Mouse (Mus musculus): Measurements from ENCODE around the gene Btbd8. TPM values are rescaled to one million over a fixed set of nuclear protein-coding genes. Genes with fewer than 3 reads are reported as not detected.

Gene Btbd8
- polyA plus RNA-seq, 1 experiment from 2014 or later: 3.8 TPM

DNA sequence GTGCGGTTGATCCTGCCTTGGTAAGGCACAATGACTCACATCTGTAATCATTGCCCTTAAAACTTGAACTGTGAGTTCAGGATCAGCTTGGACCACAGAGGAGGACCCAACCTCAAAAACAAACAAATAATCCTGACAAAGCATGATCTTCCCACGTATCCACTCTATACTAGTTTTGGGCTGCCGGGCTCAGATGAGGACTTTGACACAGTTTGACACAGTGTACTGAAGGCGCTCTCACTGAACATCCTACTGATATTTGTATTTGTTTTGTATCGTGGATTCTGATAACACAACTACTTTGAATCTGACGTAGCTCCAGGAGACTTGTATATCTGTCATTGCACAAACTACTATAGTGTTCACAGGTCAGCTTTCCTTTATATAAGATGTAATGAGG, 83.6 kb downstream of the Btbd8 start:
- ATAC-seq (ENCODE audit: insufficient read depth, low FRiP score): no peak
- WGBS: 75% methylated on average over 6 of the region's 6 CpGs
- Histone ChIP-seq H3K27ac (ENCODE audit: low read length) (no peak overlapping the region), H3K36me3 (ENCODE audit: control insufficient read depth, insufficient read depth, low read length) (no peaks in the 10 kb centered on the region), H3K4me3 (replicated peaks; ENCODE audit: low read length) (no peak overlapping the region), H3K27me3 (ENCODE audit: control insufficient read depth, insufficient read depth, low read length) (no peaks in the 10 kb centered on the region), H3K9me3 (replicated peaks; ENCODE audit: control insufficient read depth, low read length) (no peaks in the 10 kb centered on the region), H3K4me2 (ENCODE audit: low read depth, low read length) (no peak overlapping the region), H3K4me1 (ENCODE audit: control insufficient read depth, insufficient read depth, low read length) (no peaks in the 10 kb centered on the region), H3K9ac (ENCODE audit: low read length) (no peak overlapping the region)

DNA sequence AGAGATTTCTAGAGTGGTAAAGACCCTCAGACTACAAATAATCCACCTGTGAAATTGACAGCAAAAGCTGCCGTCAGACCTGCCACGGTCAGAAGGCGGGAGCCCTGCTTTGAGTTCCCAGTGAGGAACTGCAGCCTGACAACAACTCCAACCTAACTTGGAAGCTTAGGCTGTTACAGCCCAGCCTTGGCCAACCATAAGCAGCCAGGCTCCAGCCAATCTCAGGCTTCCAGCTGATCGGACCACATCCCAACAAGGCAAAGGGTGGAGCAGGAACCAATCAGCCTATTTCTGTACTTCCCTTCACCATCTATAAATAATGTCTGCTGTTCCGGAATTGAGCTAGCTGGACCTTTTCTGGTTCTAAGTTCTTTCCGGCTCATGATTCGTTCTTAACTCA, 84.1 kb downstream of the Btbd8 start:
- Histone ChIP-seq H3K9ac (ENCODE audit: low read length) (no peak overlapping the region), H3K4me2 (ENCODE audit: low read depth, low read length) (no peak overlapping the region), H3K27me3 (ENCODE audit: control insufficient read depth, insufficient read depth, low read length) (no peaks in the 10 kb centered on the region), H3K27ac (ENCODE audit: low read length) (no peak overlapping the region), H3K4me3 (replicated peaks; ENCODE audit: low read length) (no peak overlapping the region), H3K36me3 (ENCODE audit: control insufficient read depth, insufficient read depth, low read length) (no peaks in the 10 kb centered on the region), H3K4me1 (ENCODE audit: control insufficient read depth, insufficient read depth, low read length) (no peaks in the 10 kb centered on the region), H3K9me3 (replicated peaks; ENCODE audit: control insufficient read depth, low read length) (no peaks in the 10 kb centered on the region)
- ATAC-seq (ENCODE audit: insufficient read depth, low FRiP score): no peak
- WGBS: 61% methylated on average over 7 of the region's 7 CpGs

DNA sequence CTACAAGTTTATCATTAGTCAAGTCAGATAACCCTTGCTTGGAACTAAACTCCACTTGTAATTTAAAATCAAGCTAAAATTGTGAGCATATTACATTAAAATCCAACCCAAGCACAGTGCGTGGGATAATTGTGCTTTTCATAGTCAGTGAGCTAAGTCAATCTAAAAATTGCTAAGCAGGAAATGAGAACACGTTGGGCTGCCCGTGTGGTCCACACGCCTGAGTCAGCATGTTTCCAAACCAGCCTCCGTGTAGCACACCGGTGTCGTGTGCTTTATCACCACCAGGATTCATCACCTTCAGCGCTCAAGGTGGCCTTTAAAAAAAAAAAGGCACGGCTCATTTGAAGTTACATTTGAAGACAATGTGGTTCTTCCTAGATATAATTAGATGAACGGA, 86.5 kb downstream of the Btbd8 start:
- Histone ChIP-seq H3K9me3 (replicated peaks; ENCODE audit: control insufficient read depth, low read length) (no peaks in the 10 kb centered on the region), H3K4me3 (replicated peaks; ENCODE audit: low read length) (no peak overlapping the region), H3K27me3 (ENCODE audit: control insufficient read depth, insufficient read depth, low read length) (no peaks in the 10 kb centered on the region), H3K9ac (ENCODE audit: low read length) (no peak overlapping the region), H3K36me3 (ENCODE audit: control insufficient read depth, insufficient read depth, low read length) (no peaks in the 10 kb centered on the region), H3K4me2 (ENCODE audit: low read depth, low read length) (no peak overlapping the region), H3K4me1 (ENCODE audit: control insufficient read depth, insufficient read depth, low read length) (no peaks in the 10 kb centered on the region), H3K27ac (ENCODE audit: low read length) (no peak overlapping the region)
- ATAC-seq (ENCODE audit: insufficient read depth, low FRiP score): no peak
- WGBS: 80% methylated on average over 10 of the region's 10 CpGs

DNA sequence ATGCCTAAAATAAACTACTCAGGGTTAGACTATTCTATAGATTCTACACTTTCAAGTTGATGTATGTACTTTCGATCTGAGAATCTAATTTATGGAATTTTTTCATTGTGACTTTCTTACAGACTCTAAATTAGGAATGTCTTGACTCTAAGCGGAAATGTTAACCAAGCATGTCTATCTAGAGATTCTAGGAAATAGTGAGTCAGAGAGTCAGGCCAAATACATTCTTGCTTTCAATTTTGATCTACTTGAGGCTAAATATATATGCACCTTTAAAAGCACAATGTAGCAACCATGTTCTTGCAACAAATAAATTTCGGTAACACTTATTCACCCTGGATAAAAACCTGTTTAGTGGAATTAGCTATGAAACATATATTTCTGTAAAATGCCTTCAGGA, 91.1 kb downstream of the Btbd8 start:
- Histone ChIP-seq H3K4me1 (ENCODE audit: control insufficient read depth, insufficient read depth, low read length) (no peaks in the 10 kb centered on the region), H3K27me3 (ENCODE audit: control insufficient read depth, insufficient read depth, low read length) (no peaks in the 10 kb centered on the region), H3K9me3 (replicated peaks; ENCODE audit: control insufficient read depth, low read length) (no peaks in the 10 kb centered on the region), H3K27ac (ENCODE audit: low read length) (no peak overlapping the region), H3K4me3 (replicated peaks; ENCODE audit: low read length) (no peak overlapping the region), H3K36me3 (ENCODE audit: control insufficient read depth, insufficient read depth, low read length) (no peaks in the 10 kb centered on the region), H3K4me2 (ENCODE audit: low read depth, low read length) (no peak overlapping the region), H3K9ac (ENCODE audit: low read length) (no peak overlapping the region)
- no peak for ATAC-seq (ENCODE audit: insufficient read depth, low FRiP score)
- 91% methylated on average over 3 of the region's 3 CpGs for WGBS

DNA sequence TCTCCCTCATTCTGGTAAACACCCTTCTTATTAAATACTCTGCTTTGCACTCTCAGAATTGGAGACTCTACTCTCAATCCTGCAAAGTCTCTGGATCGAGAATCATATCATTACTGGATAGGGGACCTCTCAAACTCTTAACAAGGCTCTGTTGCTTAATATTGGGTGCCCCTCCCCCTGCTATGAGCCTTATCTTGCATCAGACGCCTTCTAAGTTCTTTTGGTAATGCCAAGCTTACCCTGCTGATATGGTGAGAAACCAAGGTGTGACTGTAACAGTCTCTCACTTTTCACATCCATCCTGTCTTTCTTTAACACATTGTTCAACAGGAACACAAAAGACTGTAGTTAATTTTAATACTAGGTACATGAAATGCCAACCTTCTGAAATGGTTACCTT, 95.8 kb downstream of the Btbd8 start:
- no peak overlapping the region for H3K9ac ChIP-seq (ENCODE audit: low read length)
- 51% methylated on average over 2 of the region's 2 CpGs for WGBS

DNA sequence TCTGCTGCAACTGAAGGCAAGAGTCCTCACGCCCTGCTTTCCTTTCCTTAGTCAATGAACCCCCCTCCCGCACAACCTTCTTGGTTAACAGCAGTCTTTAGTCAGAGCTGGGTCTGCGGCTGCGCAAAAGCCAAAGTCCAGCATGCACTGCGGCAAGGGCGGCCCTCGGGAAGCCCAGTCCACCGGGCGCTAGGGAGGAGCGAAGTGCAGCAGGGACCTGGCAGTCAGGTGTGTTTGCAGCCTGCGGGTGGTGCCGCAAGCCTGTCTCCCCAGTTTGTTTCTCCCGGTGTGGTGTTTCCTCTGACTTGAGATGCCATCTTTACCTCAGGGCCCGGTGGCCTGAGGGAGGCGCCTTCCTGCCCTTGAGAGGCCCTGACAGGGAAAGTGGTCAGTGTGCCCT, 96.8 kb downstream of the Btbd8 start, which contains the start of gene 1700028K03Rik:
Gene 1700028K03Rik (plus strand): TSS at position 129 of the 400 bp plus-strand sequence.
- H3K36me3 ChIP-seq (ENCODE audit: control insufficient read depth, insufficient read depth, low read length): no peaks in the 10 kb centered on the region
- ATAC-seq (ENCODE audit: insufficient read depth, low FRiP score): no peak
- no peak within 1 kb of the TSS for H3K27ac ChIP-seq (ENCODE audit: low read length)
- no peaks in the 10 kb centered on the region for H3K27me3 ChIP-seq (ENCODE audit: control insufficient read depth, insufficient read depth, low read length)
- H3K4me2 ChIP-seq (ENCODE audit: low read depth, low read length): no peak within 1 kb of the TSS
- no peaks in the 10 kb centered on the region for H3K4me1 ChIP-seq (ENCODE audit: control insufficient read depth, insufficient read depth, low read length)
- 64% methylated on average over 15 of the region's 15 CpGs for WGBS
- no peak within 1 kb of the TSS for H3K4me3 ChIP-seq (replicated peaks; ENCODE audit: low read length)
- H3K9me3 ChIP-seq (replicated peaks; ENCODE audit: control insufficient read depth, low read length): no peaks in the 10 kb centered on the region
- H3K9ac ChIP-seq (ENCODE audit: low read length): no peak within 1 kb of the TSS

More for the DNA sequence above, 95.8 kb downstream of the Btbd8 start:
- no peak overlapping the region for H3K4me2 ChIP-seq (ENCODE audit: low read depth, low read length)
- no peaks in the 10 kb centered on the region for H3K36me3 ChIP-seq (ENCODE audit: control insufficient read depth, insufficient read depth, low read length)
- H3K4me3 ChIP-seq (replicated peaks; ENCODE audit: low read length): no peak overlapping the region
- no peak for ATAC-seq (ENCODE audit: insufficient read depth, low FRiP score)
- no peaks in the 10 kb centered on the region for H3K9me3 ChIP-seq (replicated peaks; ENCODE audit: control insufficient read depth, low read length)
- H3K4me1 ChIP-seq (ENCODE audit: control insufficient read depth, insufficient read depth, low read length): no peaks in the 10 kb centered on the region
- no peaks in the 10 kb centered on the region for H3K27me3 ChIP-seq (ENCODE audit: control insufficient read depth, insufficient read depth, low read length)
- no peak overlapping the region for H3K27ac ChIP-seq (ENCODE audit: low read length)

DNA sequence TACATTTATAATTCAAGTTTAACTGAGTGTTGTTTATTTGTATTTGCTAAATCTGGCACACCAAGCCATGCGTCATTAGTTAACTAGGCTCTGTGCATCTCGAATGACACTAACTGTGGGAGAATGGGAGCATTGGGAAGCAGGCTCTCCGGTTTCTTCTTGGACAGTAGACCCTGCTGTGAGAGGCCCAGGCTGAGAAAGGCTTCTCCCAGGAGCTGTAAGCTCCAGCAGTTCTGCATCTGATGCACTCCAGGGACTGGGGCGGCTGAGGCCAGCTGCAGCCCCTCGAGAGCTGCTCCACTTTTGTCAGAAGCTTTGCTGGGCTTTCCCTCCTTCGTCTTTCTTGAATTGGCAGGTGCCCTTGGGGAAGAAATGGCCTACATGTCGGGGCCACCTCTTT, 103.9 kb downstream of the Btbd8 start:
- WGBS: 39% methylated on average over 7 of the region's 7 CpGs
- Histone ChIP-seq H3K4me2 (ENCODE audit: low read depth, low read length) (no peak overlapping the region), H3K9me3 (replicated peaks; ENCODE audit: control insufficient read depth, low read length) (no peaks in the 10 kb centered on the region), H3K9ac (ENCODE audit: low read length) (no peak overlapping the region), H3K4me1 (ENCODE audit: control insufficient read depth, insufficient read depth, low read length) (no peaks in the 10 kb centered on the region), H3K36me3 (ENCODE audit: control insufficient read depth, insufficient read depth, low read length) (no peaks in the 10 kb centered on the region), H3K27ac (ENCODE audit: low read length) (no peak overlapping the region), H3K4me3 (replicated peaks; ENCODE audit: low read length) (no peak overlapping the region), H3K27me3 (ENCODE audit: control insufficient read depth, insufficient read depth, low read length) (no peaks in the 10 kb centered on the region)
- ATAC-seq (ENCODE audit: insufficient read depth, low FRiP score): no peak

DNA sequence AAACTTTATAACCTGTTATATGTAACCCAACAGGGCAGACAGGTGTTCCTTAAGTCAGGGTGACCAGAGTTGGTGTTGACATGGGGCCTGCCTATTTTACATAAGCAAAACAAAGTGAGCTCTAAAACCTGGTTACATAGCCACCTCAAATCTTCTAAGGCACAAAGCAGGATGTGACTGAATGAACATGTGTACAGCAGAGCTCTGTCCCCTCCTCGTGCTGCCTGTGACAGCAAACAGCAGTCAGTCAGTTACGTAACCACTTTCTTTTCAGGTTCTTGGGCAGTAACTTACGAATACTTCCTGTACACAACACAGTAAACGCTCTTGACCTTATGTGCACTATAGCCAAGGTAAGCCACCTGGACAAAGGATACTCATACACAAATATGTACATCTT, 108.1 kb downstream of the Btbd8 start:
- WGBS: 67% methylated on average over 4 of the region's 4 CpGs

DNA sequence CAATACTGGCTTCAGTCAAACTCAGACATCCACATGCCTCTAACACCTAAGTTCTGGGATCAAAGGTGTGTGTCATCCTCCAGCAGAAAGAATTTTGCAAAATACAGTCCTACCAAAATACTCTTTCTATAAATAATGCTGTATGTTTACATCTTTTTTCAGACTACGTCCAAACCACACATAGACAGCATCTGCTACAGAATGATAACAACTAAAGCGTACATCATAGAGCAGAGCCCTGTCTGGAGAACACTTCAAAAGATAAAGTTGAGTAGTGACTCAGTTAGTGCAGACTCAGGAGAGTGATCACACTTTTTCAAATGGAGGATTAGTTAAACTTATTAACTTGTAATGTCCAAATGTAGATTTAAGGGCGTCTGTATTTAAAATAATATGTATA, 110.2 kb downstream of the Btbd8 start:
- no peaks in the 10 kb centered on the region; the same call in 1 of the 2 replicates for H3K36me3 ChIP-seq (ENCODE audit: control insufficient read depth, insufficient read depth, low read length)
- H3K4me2 ChIP-seq (ENCODE audit: low read depth, low read length): no peak overlapping the region
- no peak overlapping the region for H3K4me3 ChIP-seq (replicated peaks; ENCODE audit: low read length)
- H3K9ac ChIP-seq (ENCODE audit: low read length): no peak overlapping the region
- no peak for ATAC-seq (ENCODE audit: insufficient read depth, low FRiP score)
- no peaks in the 10 kb centered on the region for H3K9me3 ChIP-seq (replicated peaks; ENCODE audit: control insufficient read depth, low read length)
- WGBS: 74% methylated on average over 3 of the region's 3 CpGs
- no peaks in the 10 kb centered on the region for H3K27me3 ChIP-seq (ENCODE audit: control insufficient read depth, insufficient read depth, low read length)
- H3K4me1 ChIP-seq (ENCODE audit: control insufficient read depth, insufficient read depth, low read length): no peaks in the 10 kb centered on the region
- no peak overlapping the region for H3K27ac ChIP-seq (ENCODE audit: low read length)

More for the DNA sequence above, 108.1 kb downstream of the Btbd8 start:
- Histone ChIP-seq H3K27ac (ENCODE audit: low read length) (no peak overlapping the region), H3K27me3 (ENCODE audit: control insufficient read depth, insufficient read depth, low read length) (no peaks in the 10 kb centered on the region), H3K4me2 (ENCODE audit: low read depth, low read length) (no peak overlapping the region), H3K4me1 (ENCODE audit: control insufficient read depth, insufficient read depth, low read length) (no peaks in the 10 kb centered on the region), H3K9ac (ENCODE audit: low read length) (no peak overlapping the region), H3K4me3 (replicated peaks; ENCODE audit: low read length) (no peak overlapping the region), H3K36me3 (ENCODE audit: control insufficient read depth, insufficient read depth, low read length) (no peaks in the 10 kb centered on the region; the same call in 1 of the 2 replicates), H3K9me3 (replicated peaks; ENCODE audit: control insufficient read depth, low read length) (no peaks in the 10 kb centered on the region)
- no peak for ATAC-seq (ENCODE audit: insufficient read depth, low FRiP score)

DNA sequence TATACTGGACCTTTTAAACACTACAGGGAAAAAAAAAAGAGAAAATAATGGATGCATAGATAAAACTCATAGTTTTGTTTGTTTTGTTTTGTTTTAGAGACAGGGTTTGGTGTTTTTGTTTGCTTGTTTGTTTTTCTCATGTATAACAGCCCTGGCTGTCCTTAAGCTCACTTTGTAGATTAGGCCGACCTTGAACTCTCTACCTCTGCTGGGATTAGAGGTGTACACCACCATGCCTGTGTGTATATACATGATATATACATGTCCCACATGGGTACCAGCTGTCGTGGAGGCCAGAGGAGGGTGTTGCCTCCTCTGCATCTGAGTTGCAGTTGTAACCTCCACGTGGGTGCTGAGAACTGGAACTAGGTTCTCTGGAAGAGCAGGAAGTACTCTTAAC, 110.6 kb downstream of the Btbd8 start:
- no peak for ATAC-seq (ENCODE audit: insufficient read depth, low FRiP score)
- no peaks in the 10 kb centered on the region for H3K4me1 ChIP-seq (ENCODE audit: control insufficient read depth, insufficient read depth, low read length)
- H3K27ac ChIP-seq (ENCODE audit: low read length): no peak overlapping the region
- no peak overlapping the region for H3K4me3 ChIP-seq (replicated peaks; ENCODE audit: low read length)
- H3K27me3 ChIP-seq (ENCODE audit: control insufficient read depth, insufficient read depth, low read length): no peaks in the 10 kb centered on the region
- 89% methylated on average over 3 of the region's 3 CpGs for WGBS
- no peak overlapping the region for H3K4me2 ChIP-seq (ENCODE audit: low read depth, low read length)
- H3K9me3 ChIP-seq (replicated peaks; ENCODE audit: control insufficient read depth, low read length): no peaks in the 10 kb centered on the region
- no peak overlapping the region for H3K9ac ChIP-seq (ENCODE audit: low read length)
- no peaks in the 10 kb centered on the region; the same call in 1 of the 2 replicates for H3K36me3 ChIP-seq (ENCODE audit: control insufficient read depth, insufficient read depth, low read length)

Measured in stomach, embryonic 16.5 days (tissue).